Mouse (Mus musculus): Measurements from ENCODE around the gene Msh2. TPM values are rescaled to one million over a fixed set of nuclear protein-coding genes. Genes with fewer than 3 reads are reported as not detected.

Gene Msh2
- polyA plus RNA-seq, 1 experiment from 2014 or later, result 67.3 TPM

- Histone ChIP-seq H3K36me3 (replicated peaks) (no peaks in the 10 kb centered on the region), H3K4me1 (no peaks in the 10 kb centered on the region), H3K4me2 (no peak overlapping the region), H3K9me3 (no peaks in the 10 kb centered on the region), H3K9ac (no peak overlapping the region), H3K27ac (no peak overlapping the region), H3K4me3 (no peak overlapping the region), H3K27me3 (replicated peaks) (no peaks in the 10 kb centered on the region)
- no peak for ATAC-seq (replicated peaks)
- WGBS, result 38% methylated on average over 5 of the region's 5 CpGs
Observed at GRCm38 (mm10) chr17:87770766-87771165, 98.6 kb downstream of the Msh2 start.

- no peak overlapping the region for H3K9ac ChIP-seq
- H3K36me3 ChIP-seq (replicated peaks), result no peaks in the 10 kb centered on the region
- no peaks in the 10 kb centered on the region for H3K27me3 ChIP-seq (replicated peaks)
- ATAC-seq (replicated peaks), result no peak
- no peak overlapping the region for H3K4me2 ChIP-seq
- no peak overlapping the region for H3K27ac ChIP-seq
- WGBS, result 70% methylated on average over 3 of the region's 3 CpGs
- H3K4me3 ChIP-seq, result no peak overlapping the region
- no peaks in the 10 kb centered on the region for H3K9me3 ChIP-seq
- H3K4me1 ChIP-seq, result no peaks in the 10 kb centered on the region
Observed at GRCm38 (mm10) chr17:87773175-87773574, 101.0 kb downstream of the Msh2 start.

Other genes starting within 250 kb of the Msh2 start
- gene Stpg4, start 244.6 kb upstream of the Msh2 start, polyA plus RNA-seq (2015; fragmentation: Nextera tagmentation; extraction: Ambion mirVana), result 0.42 and 0.54 TPM in 2 replicates
- 1,861 and 1,975 TPM in 2 replicates for gene Calm2, start 225.4 kb upstream of the Msh2 start, polyA plus RNA-seq (2015; fragmentation: Nextera tagmentation; extraction: Ambion mirVana)
- gene Epcam, start 36.4 kb upstream of the Msh2 start, polyA plus RNA-seq (2015; fragmentation: Nextera tagmentation; extraction: Ambion mirVana), result 3.0 TPM in 2 replicates
- 0.44 and 1.1 TPM in 2 replicates for gene Kcnk12, start 125.7 kb downstream of the Msh2 start, polyA plus RNA-seq (2015; fragmentation: Nextera tagmentation; extraction: Ambion mirVana)
- not detected in 2 replicates for gene Rpl36-ps4, start 248.6 kb downstream of the Msh2 start, polyA plus RNA-seq (2015; fragmentation: Nextera tagmentation; extraction: Ambion mirVana)